Mouse (Mus musculus) liver, adult (tissue): ENCODE data around the gene Vps25.

ENCODE experiments used
- GATA4 ChIP-seq: IDR thresholded peaks from 2 replicates; pipeline ENCODE4 v1.6.1; 2014; ENCODE audit warnings: mild to moderate bottlenecking, low read length; ENCODE audit not compliant: insufficient replicate concordance

Gene Vps25

GRCm38 (mm10) chr11:101232010-101232839, 21.3 kb upstream of the Vps25 start:
- TF ChIP-seq GATA4, result peak; percentile 96; the same call in 1 of the 2 replicates

GRCm38 (mm10) chr11:101233240-101233639, 20.3 kb upstream of the Vps25 start:
- TF ChIP-seq GATA4, result no peak

DNA sequence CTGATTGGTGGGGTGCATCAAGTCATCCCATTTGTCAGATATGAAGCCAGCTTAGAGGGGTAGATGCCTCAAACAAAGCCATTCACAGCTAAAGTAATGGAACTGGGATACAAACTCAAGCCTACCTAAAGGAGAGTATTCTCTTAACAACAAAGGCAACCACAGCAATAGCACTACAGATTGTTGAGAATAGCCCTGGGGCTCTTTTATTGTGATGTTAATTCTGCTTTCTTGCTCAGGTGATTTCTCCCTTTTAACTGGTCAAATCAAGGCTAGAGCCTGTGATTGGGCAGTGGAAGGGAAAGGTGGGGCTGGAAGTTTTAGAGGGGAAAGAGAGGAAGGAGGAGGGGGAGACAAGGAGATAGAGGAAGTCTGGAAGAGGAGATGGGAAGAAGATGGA, 19.4 kb upstream of the Vps25 start:
- no peak for TF ChIP-seq GATA4

DNA sequence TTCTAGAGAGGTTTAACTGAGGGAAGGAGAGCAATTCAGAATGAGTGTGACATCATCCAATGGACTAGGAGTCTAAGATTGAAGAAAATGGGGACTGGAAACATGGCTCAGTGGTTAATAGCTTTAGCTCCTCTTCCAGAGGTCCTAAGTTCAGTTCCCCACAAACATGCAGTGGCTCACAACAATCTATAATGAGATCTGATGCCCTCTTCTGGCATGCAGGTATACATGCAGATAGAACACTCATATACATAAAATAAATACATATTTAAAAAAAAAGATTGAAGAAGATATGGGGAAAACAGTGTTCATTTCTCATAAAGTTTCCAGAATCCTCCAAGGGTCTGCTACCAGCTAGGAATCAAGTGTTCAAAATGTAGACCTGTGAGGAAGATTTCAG, 18.1 kb upstream of the Vps25 start:
- no peak for TF ChIP-seq GATA4

GRCm38 (mm10) chr11:101236782-101237181, 16.7 kb upstream of the Vps25 start:
- TF ChIP-seq GATA4, result no peak

- no peak for TF ChIP-seq GATA4
Measured at GRCm38 (mm10) chr11:101238071-101238647, 15.3 kb upstream of the Vps25 start.

DNA sequence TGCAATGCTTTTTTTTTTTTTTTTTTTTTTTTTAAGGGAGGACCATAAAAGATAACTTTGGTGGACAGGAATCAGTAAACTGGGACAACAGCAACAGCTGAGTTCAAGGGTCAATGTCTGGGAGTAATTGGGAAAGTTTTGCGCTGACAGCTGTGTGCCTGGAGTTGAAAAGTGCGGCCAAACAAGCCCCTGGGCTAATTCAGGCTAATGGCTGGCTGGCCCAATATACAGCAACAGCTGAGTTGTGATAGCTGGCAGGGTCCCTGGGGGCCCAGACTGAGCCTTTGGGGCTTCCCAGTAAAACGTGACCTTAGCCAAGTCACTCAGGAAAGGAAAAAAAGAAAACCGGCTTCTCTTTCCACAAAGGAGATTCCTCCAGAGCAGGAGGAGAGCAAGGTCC, 8.4 kb upstream of the Vps25 start:
- TF ChIP-seq GATA4, result no peak

DNA sequence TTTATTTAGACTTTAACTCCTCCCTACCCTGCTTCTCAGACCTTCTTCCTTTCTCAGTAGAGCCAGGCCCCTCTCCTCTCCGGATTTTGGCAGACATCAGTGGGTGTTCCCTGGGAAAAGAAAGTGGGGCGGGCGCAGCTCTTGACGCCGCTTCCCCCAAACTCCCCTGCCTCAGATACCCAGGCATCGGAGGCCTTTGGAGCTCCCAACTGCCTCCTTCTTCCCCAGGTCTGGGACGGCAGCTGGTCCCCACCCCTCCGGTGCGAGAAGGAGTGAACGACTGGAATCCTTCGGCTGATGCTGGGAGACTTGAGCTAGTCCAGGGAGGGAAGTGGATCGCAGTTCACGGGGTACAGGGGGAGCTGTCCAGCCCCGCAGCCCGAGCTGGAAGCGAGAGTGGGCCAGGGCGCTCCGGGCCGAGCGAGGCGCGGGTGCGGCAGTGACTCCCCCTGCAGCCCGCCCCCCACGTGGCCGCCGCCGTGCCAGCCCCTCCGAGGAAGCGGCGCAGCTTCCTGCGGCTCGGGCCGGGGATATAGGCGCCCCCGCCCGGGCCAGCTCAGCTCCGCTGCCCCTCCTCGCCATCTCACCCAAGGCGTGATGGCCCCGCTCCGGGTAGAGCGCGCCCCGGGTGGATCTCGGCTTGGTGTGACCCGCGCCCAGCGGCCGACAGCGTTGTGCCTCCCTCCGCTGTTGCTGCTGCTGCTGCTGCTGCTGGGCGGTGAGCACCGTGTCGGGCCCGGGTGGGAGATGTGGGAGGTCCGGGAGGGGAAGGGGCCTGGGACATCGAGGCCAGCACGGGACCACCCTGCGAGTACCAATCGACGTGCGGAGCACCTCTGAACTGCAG, 7.4 kb upstream of the Vps25 start, which contains the start of gene Ramp2:
Gene Ramp2 (plus strand): TSS at position 174 of the 847 bp plus-strand sequence.
- TF ChIP-seq GATA4, result no peak

DNA sequence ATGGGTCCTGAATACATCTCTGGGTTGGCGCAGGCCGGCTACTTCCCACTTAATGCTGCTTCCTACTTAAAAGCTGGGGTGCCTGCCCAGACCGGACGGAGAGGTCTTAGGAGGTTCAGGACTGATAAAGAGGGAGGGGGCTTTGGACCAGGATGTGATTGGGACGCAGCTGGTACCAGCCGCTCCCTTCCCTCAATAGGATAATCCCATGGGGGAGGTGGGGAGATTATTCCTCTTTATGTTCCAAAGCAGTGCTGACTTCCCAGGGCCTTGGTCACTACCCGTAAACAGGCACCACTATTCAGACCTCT, 6.8 kb upstream of the Vps25 start:
- TF ChIP-seq GATA4, result peak; percentile 84; the same call in 1 of the 2 replicates

- TF ChIP-seq GATA4, result no peak
Measured at GRCm38 (mm10) chr11:101247521-101248030, 5.9 kb upstream of the Vps25 start.

- no peak for TF ChIP-seq GATA4
Measured at GRCm38 (mm10) chr11:101248258-101248994, 5.1 kb upstream of the Vps25 start.

- TF ChIP-seq GATA4, result no peak
Measured at GRCm38 (mm10) chr11:101251031-101251430, 2.5 kb upstream of the Vps25 start.

- TF ChIP-seq GATA4, result no peak
Measured at GRCm38 (mm10) chr11:101252941-101253340, 566 bp upstream of the Vps25 start.

DNA sequence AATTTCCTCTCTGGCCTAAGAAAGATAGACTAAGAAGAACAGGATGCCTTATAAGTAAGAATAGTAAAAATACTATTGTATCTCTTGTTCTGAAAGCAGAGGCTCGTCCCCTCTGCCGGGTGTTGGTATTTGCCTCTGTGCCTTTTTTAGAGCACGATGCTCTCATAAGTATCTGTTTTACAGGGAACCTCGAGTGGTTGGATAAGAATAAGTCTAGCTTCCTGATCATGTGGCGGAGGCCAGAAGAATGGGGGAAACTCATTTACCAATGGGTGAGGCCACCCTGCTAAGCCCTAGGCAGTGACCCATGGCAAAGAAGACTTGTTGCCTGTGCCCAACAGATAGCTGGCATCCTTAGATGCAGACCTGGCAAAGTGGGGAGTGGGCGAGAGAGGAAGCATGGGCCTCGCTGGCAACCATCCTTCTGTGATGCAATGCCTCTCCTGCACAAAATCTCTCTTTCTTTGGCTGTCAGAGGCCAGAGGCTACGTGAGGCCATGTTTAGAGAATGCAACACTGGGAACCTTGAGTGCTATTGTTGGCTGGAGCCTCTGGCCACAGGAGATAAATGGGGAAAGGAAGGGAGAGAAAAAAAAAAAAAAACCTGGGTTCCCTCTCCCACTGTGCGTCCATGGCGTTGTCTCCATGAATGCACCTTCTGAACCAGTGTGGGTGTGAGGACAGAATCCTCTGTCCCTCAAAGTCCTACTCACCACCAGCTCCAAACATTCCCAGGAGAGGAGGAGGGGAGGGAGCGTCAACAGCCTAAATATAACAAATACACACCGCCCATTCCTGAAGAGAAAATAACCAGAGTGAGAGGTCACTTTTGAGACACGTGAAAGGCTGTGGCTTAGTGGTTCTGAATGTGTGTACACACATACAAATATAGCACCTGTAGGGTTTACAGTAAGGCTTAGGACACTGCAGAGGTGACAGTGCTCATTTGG, 2.6 kb downstream of the Vps25 start:
- no peak for TF ChIP-seq GATA4
